Mouse (Mus musculus) myocyte (in vitro differentiated cells): ENCODE results near the gene Npepps.

Experiments used
- E2F4 ChIP-seq: IDR thresholded peaks from one replicate; pipeline ENCODE4 v1.6.1; 2011; ENCODE audit warnings: mild to moderate bottlenecking, control low read depth, moderate library complexity; ENCODE audit not compliant: insufficient read depth
- MAX ChIP-seq: IDR thresholded peaks from one replicate; pipeline ENCODE4 v1.6.1; 2011; ENCODE audit warnings: low read depth, mild to moderate bottlenecking, control low read depth
- MYOG ChIP-seq, 3 experiments: IDR thresholded peaks; one replicate each; pipeline ENCODE4 v1.6.1; 2011; ENCODE audit warnings: control low read depth in 2 of 3, low read depth in 2 of 3, mild to moderate bottlenecking in 2 of 3; ENCODE audit not compliant: insufficient read length in 2 of 3, control insufficient read depth in 1 of 3, insufficient read depth in 1 of 3
- POLR2A ChIP-seq: IDR thresholded peaks from one replicate; pipeline ENCODE4 v1.6.1; 2011; ENCODE audit warnings: low read depth, mild to moderate bottlenecking, control low read depth, moderate library complexity; ENCODE audit not compliant: insufficient read length
- POLR2AphosphoS2 ChIP-seq: IDR thresholded peaks from one replicate; pipeline ENCODE4 v1.6.1; 2011; ENCODE audit warnings: low read depth, control low read depth; ENCODE audit not compliant: insufficient read length
- TCF12 ChIP-seq: IDR thresholded peaks from one replicate; pipeline ENCODE4 v1.6.1; 2011; ENCODE audit warnings: mild to moderate bottlenecking, control low read depth; ENCODE audit not compliant: poor library complexity, insufficient read depth, severe bottlenecking
- USF1 ChIP-seq: IDR thresholded peaks from one replicate; pipeline ENCODE4 v1.6.1; 2011; ENCODE audit warnings: low read depth, mild to moderate bottlenecking, control low read depth, moderate library complexity

DNA sequence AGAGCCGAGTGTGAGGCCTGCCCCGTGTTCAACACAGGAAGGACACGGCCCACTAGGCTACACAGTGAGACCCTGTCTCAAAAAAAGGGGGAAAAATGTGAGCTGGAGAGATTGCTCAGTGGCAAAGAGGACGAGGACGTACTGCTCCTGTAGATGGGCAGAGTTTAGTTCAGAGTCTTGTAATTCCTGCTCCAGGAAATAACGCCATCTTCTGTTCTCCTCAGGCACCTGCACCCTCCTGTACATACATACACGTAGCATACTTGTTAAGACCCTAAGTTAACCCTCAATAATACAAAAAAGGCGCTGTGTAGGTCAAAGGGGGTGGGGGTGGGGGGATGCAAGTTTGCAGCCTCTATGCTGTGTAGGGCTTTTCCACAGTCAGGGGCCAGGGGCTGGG lies 83.4 kb downstream of the Npepps start:
- TF ChIP-seq MYOG (IDR thresholded peaks at IDR 0.05; ENCODE audit: control insufficient read depth in 1 of 3, insufficient read depth in 1 of 3, insufficient read length in 2 of 3, low read depth in 2 of 3) (no peak), USF1 (no peak), POLR2A (no peak), TCF12 (no peak), POLR2AphosphoS2 (no peak), E2F4 (no peak), MAX (no peak)
